Mouse (Mus musculus) liver, adult 2 months (tissue): ENCODE measurements around the gene Arhgef3. TPM values are rescaled to one million over a fixed set of nuclear protein-coding genes. Genes with fewer than 3 reads are reported as not detected.

Experiments used
- DNase-seq: peaks from one replicate; pipeline ENCODE4 v3.0.0-alpha.2; 2011; ENCODE audit warnings: low read depth, low spot score; ENCODE audit errors: extremely low read depth
- H3K27ac ChIP-seq: fragments of 200-500 bp; replicated peaks from 2 replicates; pipeline ENCODE4 v1.5.1; 2012; ENCODE audit warnings: low read depth, mild to moderate bottlenecking, control low read depth, inconsistent platforms, low read length; ENCODE audit not compliant: insufficient read depth
- H3K27me3 ChIP-seq: fragments of 200-500 bp; 2 replicates; pipeline ENCODE4 v1.6.1; 2012; ENCODE audit warnings: mild to moderate bottlenecking, moderate library complexity, low read length, inconsistent platforms; ENCODE audit not compliant: control insufficient read depth, insufficient read depth
- H3K36me3 ChIP-seq: fragments of 200-500 bp; 2 replicates; pipeline ENCODE4 v1.6.1; 2012; ENCODE audit warnings: low read length, inconsistent platforms; ENCODE audit not compliant: control insufficient read depth, insufficient read depth
- H3K4me1 ChIP-seq: fragments of 200-500 bp; 2 replicates; pipeline ENCODE4 v1.6.1; 2011; ENCODE audit warnings: low read length; ENCODE audit not compliant: control insufficient read depth, insufficient read depth
- H3K4me3 ChIP-seq: fragments of 200-500 bp; 2 replicates; pipeline ENCODE4 v1.5.1; 2011; ENCODE audit warnings: low read depth, mild to moderate bottlenecking, control low read depth, low read length, moderate library complexity; ENCODE audit not compliant: insufficient read depth
- H3K79me2 ChIP-seq: fragments of 200-500 bp; 2 replicates; pipeline ENCODE4 v1.6.1; 2012; ENCODE audit warnings: inconsistent platforms, mild to moderate bottlenecking, low read length, moderate library complexity; ENCODE audit not compliant: control insufficient read depth, insufficient read depth
- H3K9ac ChIP-seq: fragments of 200-500 bp; 2 replicates; pipeline ENCODE4 v1.6.1; 2012; ENCODE audit warnings: low read depth, mild to moderate bottlenecking, control low read depth, inconsistent platforms, low read length
- CTCF ChIP-seq: fragments of 200-500 bp; IDR thresholded peaks from 2 replicates; pipeline ENCODE4 v1.5.1; 2011; ENCODE audit warnings: low read depth, low read length, control low read depth
- POLR2A ChIP-seq: fragments of 200-500 bp; IDR thresholded peaks from 2 replicates; pipeline ENCODE4 v1.6.1; 2011; ENCODE audit warnings: low read length, control low read depth; ENCODE audit not compliant: insufficient read depth; ENCODE audit errors: extremely low read depth
- WGBS: fragments of 180-500 bp; shearing (Covaris S2); methylation state at CpG from one replicate; pipeline ENCODE4 v1.1.7; 2018; 5-methylcytosine and 5-hydroxymethylcytosine counted together
- polyA plus RNA-seq: library from polyadenylated mRNA; depleted of rRNA; stranded (reverse); fragments of >200 nt; gene quantifications from 2 replicates; pipeline ENCODE4 v1.2.3, GENCODE M21; 2012
- total RNA-seq: library from RNA; depleted of rRNA; stranded (reverse); fragments of >200 nt; gene quantifications from 2 replicates; pipeline ENCODE4 v1.2.3, GENCODE M21; 2014

Gene Arhgef3
- total and polyA plus RNA-seq, 2 experiments: 6.4 to 19.3 TPM

GRCm38 (mm10) chr14:27211743-27212445 lies 97.2 kb downstream of the Arhgef3 start:
- DNase-seq: peak; percentile 98

GRCm38 (mm10) chr14:27214232-27214631 lies 99.5 kb downstream of the Arhgef3 start:
- no peak overlapping the region for H3K9ac ChIP-seq
- 90% methylated on average over 2 of the region's 2 CpGs for WGBS
- H3K4me1 ChIP-seq: peaks cover 11% of the 10 kb centered on the region
- H3K27ac ChIP-seq: no peak overlapping the region
- peaks cover 9% of the 10 kb centered on the region; the same call in 1 of the 2 replicates for H3K79me2 ChIP-seq
- H3K27me3 ChIP-seq: no peaks in the 10 kb centered on the region
- no peaks in the 10 kb centered on the region for H3K36me3 ChIP-seq
- no peak for DNase-seq
- no peak overlapping the region for H3K4me3 ChIP-seq
- TF ChIP-seq CTCF (no peak), POLR2A (no peak)

More at GRCm38 (mm10) chr14:27211743-27212445, 97.2 kb downstream of the Arhgef3 start:
- H3K4me3 ChIP-seq: no peak overlapping the region
- TF ChIP-seq CTCF: no peak
- TF ChIP-seq POLR2A: no peak
- WGBS: 23% methylated on average over 2 of the region's 2 CpGs
- peak overlapping the region; percentile 69 for H3K9ac ChIP-seq
- no peaks in the 10 kb centered on the region for H3K36me3 ChIP-seq
- peaks cover 11% of the 10 kb centered on the region for H3K4me1 ChIP-seq
- peak overlapping the region; percentile 89 for H3K27ac ChIP-seq
- no peaks in the 10 kb centered on the region for H3K27me3 ChIP-seq
- H3K79me2 ChIP-seq: peaks cover 9% of the 10 kb centered on the region; the same call in 1 of the 2 replicates

- 92% methylated on average over 7 of the region's 7 CpGs for WGBS
- Histone ChIP-seq H3K79me2 (peaks cover 5% of the 10 kb centered on the region; the same call in 1 of the 2 replicates), H3K27me3 (no peaks in the 10 kb centered on the region), H3K4me1 (no peaks in the 10 kb centered on the region), H3K4me3 (no peak overlapping the region), H3K27ac (no peak overlapping the region), H3K36me3 (no peaks in the 10 kb centered on the region), H3K9ac (no peak overlapping the region)
- DNase-seq: no peak
- no peak for TF ChIP-seq POLR2A
- no peak for TF ChIP-seq CTCF
These were observed 105.0 kb downstream of the Arhgef3 start for GRCm38 (mm10) chr14:27219668-27220067.

- TF ChIP-seq CTCF: no peak
- TF ChIP-seq POLR2A: no peak
- Histone ChIP-seq H3K4me1 (no peaks in the 10 kb centered on the region), H3K27me3 (no peaks in the 10 kb centered on the region), H3K27ac (no peak overlapping the region), H3K79me2 (peaks cover 5% of the 10 kb centered on the region; the same call in 1 of the 2 replicates), H3K36me3 (no peaks in the 10 kb centered on the region), H3K4me3 (no peak overlapping the region), H3K9ac (no peak overlapping the region)
- WGBS: 78% methylated on average over 12 of the region's 12 CpGs
- DNase-seq: no peak
These were observed 105.6 kb downstream of the Arhgef3 start for GRCm38 (mm10) chr14:27220297-27220696.

GRCm38 (mm10) chr14:27224636-27225035 lies 109.9 kb downstream of the Arhgef3 start:
- Histone ChIP-seq H3K79me2 (no peaks in the 10 kb centered on the region; the same call in 1 of the 2 replicates), H3K9ac (no peak overlapping the region), H3K4me3 (no peak overlapping the region), H3K27ac (no peak overlapping the region), H3K36me3 (no peaks in the 10 kb centered on the region), H3K4me1 (no peaks in the 10 kb centered on the region; the same call in 1 of the 2 replicates), H3K27me3 (no peaks in the 10 kb centered on the region)
- WGBS: 78% methylated on average over 7 of the region's 7 CpGs
- no peak for DNase-seq
- no peak for TF ChIP-seq POLR2A
- TF ChIP-seq CTCF: no peak

- peak; percentile 40 for DNase-seq
- H3K36me3 ChIP-seq: no peaks in the 10 kb centered on the region
- 71% methylated on average over 3 of the region's 3 CpGs for WGBS
- H3K4me1 ChIP-seq: no peaks in the 10 kb centered on the region; the same call in none of the 2 replicates
- H3K4me3 ChIP-seq: no peak overlapping the region
- H3K9ac ChIP-seq: no peak overlapping the region
- H3K79me2 ChIP-seq: no peaks in the 10 kb centered on the region
- H3K27me3 ChIP-seq: no peaks in the 10 kb centered on the region
- no peak overlapping the region for H3K27ac ChIP-seq
- TF ChIP-seq CTCF (no peak), POLR2A (no peak)
These were observed 111.6 kb downstream of the Arhgef3 start for GRCm38 (mm10) chr14:27226288-27226687.
